ENCODE assay signal across 1 mouse cellular context in genomic region chr17:73163597-73163996, GRCm38 (mm10).
TF ChIP-seq lines count a peak whose summit lies in the region.

No protein-coding gene starts in this region.

TF ChIP-seq in CH12.LX, 34 proteins besides CTCF, POLR2A, EP300 and RAD21:
- TF ChIP-seq BHLHE40 (IDR thresholded peaks at IDR 0.05; ENCODE audit: low read depth, low read length) (0 out of 2 replicates have a peak, but pooled peaks have one; percentile 14), ETS1 (conservative IDR thresholded peaks at IDR 0.05; ENCODE audit: low read depth, low read length) (peak; percentile 29; the same call in 1 of the 2 replicates), TCF12 (IDR thresholded peaks at IDR 0.05; ENCODE audit: low read depth, low read length) (0 out of 2 replicates have a peak, but pooled peaks have one; percentile 33), CHD1 (IDR thresholded peaks at IDR 0.05; ENCODE audit: low read depth, low read length) (0 out of 2 replicates have a peak, but pooled peaks have one; percentile 61), ZMIZ1 (IDR thresholded peaks at IDR 0.05; ENCODE audit: low read depth, low read length) (no peak), MAX (IDR thresholded peaks at IDR 0.05; ENCODE audit: low read length) (0 out of 2 replicates have a peak, but pooled peaks have one; percentile 45), POLR2AphosphoS2 (IDR thresholded peaks at IDR 0.05; ENCODE audit: low read depth, low read length) (no peak), MXI1 (IDR thresholded peaks at IDR 0.05; ENCODE audit: low read depth, low read length) (0 out of 2 replicates have a peak, but pooled peaks have one; percentile 32), SIN3A (IDR thresholded peaks at IDR 0.05; ENCODE audit: low read length) (0 out of 2 replicates have a peak, but pooled peaks have one; percentile 60), MYC (IDR thresholded peaks at IDR 0.05; ENCODE audit: low read depth, low read length) (0 out of 2 replicates have a peak, but pooled peaks have one; percentile 29)
